Mouse (Mus musculus) E14TG2a.4 (cell line): ENCODE results near the gene Kctd15.

Experiments used
- CTCF ChIP-seq: conservative IDR thresholded peaks from 2 replicates; pipeline ENCODE4 v1.5.1; 2014; ENCODE audit warnings: low read length
- NANOG ChIP-seq: IDR thresholded peaks from 2 replicates; pipeline ENCODE4 v1.6.1; 2014; ENCODE audit warnings: borderline replicate concordance, low read length, mixed read lengths
- POU5F1 ChIP-seq: IDR thresholded peaks from 2 replicates; pipeline ENCODE4 v1.6.1; 2014; ENCODE audit warnings: low read length, borderline replicate concordance

DNA sequence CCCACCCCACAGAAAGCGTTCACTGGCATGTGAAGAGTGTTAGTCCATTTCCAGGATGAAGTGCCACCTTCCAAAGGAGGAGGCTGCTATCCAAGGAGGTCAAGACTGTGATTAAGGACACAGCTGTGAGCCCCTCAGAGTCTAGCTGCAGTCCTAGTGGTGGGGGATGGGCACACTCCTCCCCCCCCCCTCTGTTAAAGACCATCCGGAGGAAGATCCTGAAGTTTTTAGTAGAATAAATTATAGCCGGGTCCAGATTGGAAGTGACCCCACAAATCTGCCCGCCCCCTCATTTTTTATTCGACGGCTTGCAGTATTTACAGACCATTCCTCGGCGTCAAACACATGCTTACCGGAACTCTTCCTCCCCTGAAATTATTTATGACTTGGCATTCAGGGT is 41.7 kb upstream of the Kctd15 start:
- TF ChIP-seq CTCF, result no peak
- TF ChIP-seq POU5F1, result no peak
- no peak for TF ChIP-seq NANOG
